Mouse (Mus musculus): ENCODE results near the gene Gm10203.

- no peak for TF ChIP-seq HCFC1 (IDR thresholded peaks at IDR 0.05; ENCODE audit: borderline replicate concordance, insufficient read depth, low read length)
- no peak for TF ChIP-seq ZNF384 (IDR thresholded peaks at IDR 0.05; ENCODE audit: low read depth, low read length)
- TF ChIP-seq ZC3H11A (IDR thresholded peaks at IDR 0.05; ENCODE audit: borderline replicate concordance, low read depth, low read length), result no peak
- no peak for TF ChIP-seq MAFK (IDR thresholded peaks at IDR 0.05; ENCODE audit: insufficient read depth, low read depth, low read length)
- no peak for TF ChIP-seq CHD2 (IDR thresholded peaks at IDR 0.05; ENCODE audit: low read depth, low read length)
These were observed 32.7 kb upstream of the Gm10203 start for GRCm38 (mm10) chr6:149097276-149097675.

Data from ES-E14 (cell line).